Mouse (Mus musculus): ENCODE results near the gene E4f1.

The E4f1 gene

GRCm38 (mm10) chr17:24485090-24485860 is 15.2 kb upstream of the E4f1 start:
- ATAC-seq (ENCODE audit: insufficient number of reproducible peaks, low FRiP score, low TSS enrichment): no peak

GRCm38 (mm10) chr17:24483495-24483894 is 13.4 kb upstream of the E4f1 start:
- no peak for ATAC-seq (ENCODE audit: insufficient number of reproducible peaks, low FRiP score, low TSS enrichment)

DNA sequence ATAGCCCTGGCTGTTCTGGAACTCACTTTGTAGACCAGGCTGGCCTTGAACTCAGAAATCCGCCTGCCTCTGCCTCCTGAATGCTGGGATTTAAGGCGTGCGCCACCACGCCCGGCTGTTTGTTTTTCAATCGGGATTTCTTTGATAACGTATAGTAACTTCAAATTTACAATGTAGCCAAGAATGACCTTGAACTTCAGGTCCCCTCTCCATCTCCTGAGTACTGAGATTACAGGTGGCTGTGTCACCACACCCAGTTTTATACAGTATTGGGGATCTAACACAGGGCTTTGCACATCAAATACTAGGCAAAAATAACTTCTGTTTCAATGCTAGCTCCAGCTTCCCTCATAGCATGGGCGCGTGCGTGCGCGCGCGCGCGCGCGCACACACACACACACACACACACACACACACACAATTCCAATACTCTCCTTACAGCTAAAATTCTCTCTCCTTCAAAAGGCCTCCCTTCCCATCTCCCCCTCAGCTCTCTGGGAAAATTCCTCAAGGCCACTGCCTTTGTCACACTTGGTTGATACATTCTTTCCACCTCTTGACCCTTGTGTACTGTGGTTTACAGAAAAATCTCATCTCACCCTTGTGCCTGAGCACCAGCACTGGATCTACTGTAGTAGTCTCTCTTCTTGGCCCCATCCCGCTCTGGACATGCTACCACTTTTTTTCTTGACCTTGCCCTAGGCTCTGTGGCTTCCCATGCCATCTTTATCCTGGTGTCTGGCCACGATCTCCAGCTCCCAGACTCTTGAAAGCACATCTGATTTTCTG is 11.1 kb upstream of the E4f1 start:
- no peak for ATAC-seq (ENCODE audit: insufficient number of reproducible peaks, low FRiP score, low TSS enrichment)

DNA sequence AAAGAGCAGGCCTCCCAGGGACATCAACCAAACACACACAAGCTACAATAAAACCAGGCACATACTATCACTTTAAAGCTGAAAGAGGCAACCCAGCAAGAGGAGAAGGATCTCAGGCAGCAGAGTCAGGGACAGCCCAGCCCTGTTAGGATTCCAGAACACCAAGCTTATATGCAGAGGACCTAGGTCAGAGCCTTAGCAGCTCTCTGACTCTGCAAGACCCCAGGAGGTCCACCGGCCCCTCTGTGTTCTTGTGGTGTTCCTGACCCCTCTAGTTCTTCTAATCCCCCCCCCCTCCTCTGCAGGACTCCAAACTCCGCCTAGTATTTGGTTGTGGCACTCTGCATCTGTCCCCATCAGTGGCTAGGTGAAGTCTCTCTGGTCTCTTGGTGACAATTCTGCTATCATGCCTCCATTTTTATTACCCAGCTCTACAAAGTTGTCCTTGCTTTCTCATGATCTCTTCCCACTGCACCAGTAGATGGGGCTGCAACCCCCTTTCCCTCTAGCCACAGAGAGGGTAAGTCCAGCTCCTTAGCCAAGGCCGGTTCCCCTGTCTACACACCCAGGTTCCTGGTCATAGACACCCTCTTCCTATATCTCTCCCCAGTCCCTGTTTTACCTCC is 10.2 kb upstream of the E4f1 start:
- ATAC-seq (ENCODE audit: insufficient number of reproducible peaks, low FRiP score, low TSS enrichment): no peak

GRCm38 (mm10) chr17:24479431-24479830 is 9.3 kb upstream of the E4f1 start:
- no peak for ATAC-seq (ENCODE audit: insufficient number of reproducible peaks, low FRiP score, low TSS enrichment)

GRCm38 (mm10) chr17:24478663-24479380 is 8.7 kb upstream of the E4f1 start, which contains the start of gene Mlst8:
Mlst8 (minus strand) TSS chr17:24479078.
- peak; percentile 84 for ATAC-seq (ENCODE audit: insufficient number of reproducible peaks, low FRiP score, low TSS enrichment)

DNA sequence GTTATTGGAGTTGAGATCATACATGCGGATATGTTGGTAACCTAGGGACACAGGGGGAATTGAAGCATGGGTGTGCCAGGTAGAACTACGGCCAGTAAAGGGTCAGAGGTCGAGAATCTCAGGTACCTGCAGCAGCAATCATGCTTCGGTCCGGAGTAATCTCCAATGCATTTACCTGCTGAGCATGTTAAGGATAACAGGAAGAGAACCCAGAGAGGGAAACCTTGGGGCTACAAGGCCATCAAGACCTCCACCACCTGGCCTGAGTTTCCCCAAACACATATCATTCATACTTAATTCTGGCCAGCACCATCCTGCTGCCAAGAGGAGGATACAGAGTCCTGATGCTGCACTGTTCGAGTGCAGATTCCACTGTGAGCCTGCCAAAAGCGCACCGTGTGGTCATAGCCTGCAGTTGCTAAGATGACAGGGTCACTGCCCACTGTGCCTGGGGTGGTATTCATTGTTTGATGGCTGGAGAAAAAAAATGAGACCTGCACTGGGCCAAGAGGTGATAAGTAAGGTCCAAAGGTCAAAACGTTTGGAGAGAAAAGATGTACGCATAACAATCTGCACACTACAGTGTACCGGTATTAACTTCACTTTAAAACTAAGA is 8.0 kb upstream of the E4f1 start:
- ATAC-seq (ENCODE audit: insufficient number of reproducible peaks, low FRiP score, low TSS enrichment): peak; percentile 9; the same call in 1 of the 2 replicates

DNA sequence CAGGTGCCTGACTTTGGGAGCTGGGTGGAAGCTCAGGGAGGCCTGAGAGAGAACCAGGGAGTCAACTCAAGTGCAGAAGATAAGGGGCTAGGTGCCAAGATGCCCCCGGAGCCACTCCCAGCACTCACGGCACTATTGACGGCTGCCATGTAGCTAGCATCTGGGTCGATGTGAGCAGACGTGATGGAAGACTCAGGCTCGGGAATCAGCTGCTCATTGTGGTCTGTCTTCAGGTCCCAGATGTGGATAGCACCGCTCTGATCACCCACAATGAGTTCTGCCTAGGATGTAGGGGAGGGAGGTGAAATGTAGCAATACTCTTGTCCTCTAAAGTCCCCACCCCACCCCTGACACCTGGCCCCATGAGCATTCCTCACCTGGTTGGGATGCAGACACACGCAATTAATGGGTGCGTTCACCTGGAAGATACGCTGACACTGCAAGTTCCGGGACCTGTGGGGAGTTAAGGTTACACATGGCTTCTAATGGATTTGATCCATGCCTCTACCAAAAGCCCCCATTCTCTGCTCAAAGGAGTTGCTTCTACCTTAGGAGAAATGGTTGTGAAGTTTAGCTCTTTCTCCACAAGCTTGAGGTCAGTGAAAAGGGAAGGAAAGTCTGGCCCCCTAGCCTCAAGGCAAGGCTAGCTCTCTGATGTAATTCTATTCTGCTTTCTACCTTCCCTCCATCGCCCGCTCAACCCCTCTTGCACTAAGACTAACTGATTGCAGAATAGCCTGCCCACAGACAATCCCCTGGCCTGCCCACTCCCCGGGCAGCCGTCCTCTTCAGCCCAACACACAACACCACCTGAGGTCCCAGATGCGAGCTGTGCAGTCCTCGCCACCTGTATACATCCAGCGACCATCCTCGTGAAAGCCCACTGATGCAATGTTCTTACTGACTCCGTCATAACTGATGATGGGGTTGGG is 7.2 kb upstream of the E4f1 start:
- ATAC-seq (ENCODE audit: insufficient number of reproducible peaks, low FRiP score, low TSS enrichment): no peak

- ATAC-seq (ENCODE audit: insufficient number of reproducible peaks, low FRiP score, low TSS enrichment): no peak
These were observed 6.1 kb upstream of the E4f1 start for GRCm38 (mm10) chr17:24476022-24476776.

DNA sequence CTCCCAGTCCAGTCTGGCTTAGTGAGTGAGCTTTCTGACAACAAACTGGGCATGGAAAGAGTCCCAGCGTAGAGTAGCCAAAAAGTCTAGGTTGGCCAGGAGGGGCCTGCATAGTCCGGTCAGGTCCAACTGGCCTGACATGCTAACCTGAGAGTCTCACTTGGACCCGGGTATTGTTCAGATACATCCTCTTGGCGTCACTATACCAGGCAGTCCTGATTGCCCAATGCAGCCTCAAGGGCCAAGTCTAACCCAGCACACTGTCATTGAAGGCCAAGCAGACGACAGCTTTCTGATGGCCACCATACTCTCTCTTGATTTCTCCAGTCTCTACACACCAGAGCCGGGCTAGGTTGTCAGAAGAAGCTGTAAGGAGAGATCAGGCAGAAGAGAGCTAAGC is 5.5 kb upstream of the E4f1 start:
- ATAC-seq (ENCODE audit: insufficient number of reproducible peaks, low FRiP score, low TSS enrichment): no peak

DNA sequence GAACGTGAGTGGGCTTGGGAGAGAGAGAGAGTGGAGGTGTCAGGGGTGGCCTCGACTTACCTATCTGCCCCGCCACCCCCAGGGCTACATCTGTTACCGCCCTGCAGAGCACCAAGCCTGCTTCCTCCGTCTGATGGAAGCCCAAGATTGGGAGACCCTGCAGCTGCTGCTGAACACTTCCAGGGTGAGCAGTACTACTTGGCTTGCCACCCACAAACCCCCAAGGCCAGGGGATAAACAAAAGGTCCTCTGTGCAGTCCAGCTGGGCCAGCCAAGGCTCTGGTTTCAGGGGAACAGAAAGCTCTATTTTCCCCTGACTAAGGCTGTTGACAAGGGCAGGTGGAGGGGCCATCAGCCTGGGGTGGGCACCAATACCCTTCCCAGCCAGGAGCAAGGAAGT is 4.4 kb upstream of the E4f1 start:
- no peak for ATAC-seq (ENCODE audit: insufficient number of reproducible peaks, low FRiP score, low TSS enrichment)

DNA sequence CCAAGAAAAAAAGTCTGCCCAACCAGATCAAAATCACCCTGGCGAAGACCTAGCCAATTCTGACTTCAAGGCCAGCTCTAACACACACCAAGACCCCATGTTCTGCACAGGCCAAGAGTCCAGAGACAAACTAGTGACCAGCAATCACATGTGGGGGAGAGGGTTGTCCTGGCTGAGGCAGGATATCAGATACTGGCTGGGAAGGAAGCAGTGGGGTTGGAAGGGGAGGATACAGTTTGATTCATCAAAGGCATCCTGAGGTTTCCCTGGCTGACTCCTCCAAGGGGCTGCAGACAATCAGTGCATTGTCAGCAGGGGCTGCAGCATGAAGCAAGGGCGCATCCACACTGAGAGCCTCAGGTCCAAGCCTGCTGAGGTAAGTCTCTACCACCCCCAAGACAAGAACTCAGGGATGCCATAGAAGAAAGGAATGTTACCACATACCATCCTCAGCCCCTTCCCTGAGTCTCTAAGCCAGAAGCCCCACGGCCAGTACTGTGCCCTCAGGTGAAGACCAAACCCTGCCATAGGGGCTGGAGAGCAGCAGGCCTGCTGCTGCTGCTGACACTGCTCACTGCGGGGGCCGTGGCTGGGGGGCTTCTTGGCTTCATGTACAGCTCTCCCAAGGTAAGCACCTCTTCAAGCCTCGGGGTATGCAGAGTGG is 3.6 kb upstream of the E4f1 start, which contains the start of gene Bricd5:
Bricd5 (plus strand) TSS at position 273 of the 664 bp plus-strand sequence.
- no peak for ATAC-seq (ENCODE audit: insufficient number of reproducible peaks, low FRiP score, low TSS enrichment)

GRCm38 (mm10) chr17:24472512-24472911 is 2.4 kb upstream of the E4f1 start:
- ATAC-seq (ENCODE audit: insufficient number of reproducible peaks, low FRiP score, low TSS enrichment): no peak

DNA sequence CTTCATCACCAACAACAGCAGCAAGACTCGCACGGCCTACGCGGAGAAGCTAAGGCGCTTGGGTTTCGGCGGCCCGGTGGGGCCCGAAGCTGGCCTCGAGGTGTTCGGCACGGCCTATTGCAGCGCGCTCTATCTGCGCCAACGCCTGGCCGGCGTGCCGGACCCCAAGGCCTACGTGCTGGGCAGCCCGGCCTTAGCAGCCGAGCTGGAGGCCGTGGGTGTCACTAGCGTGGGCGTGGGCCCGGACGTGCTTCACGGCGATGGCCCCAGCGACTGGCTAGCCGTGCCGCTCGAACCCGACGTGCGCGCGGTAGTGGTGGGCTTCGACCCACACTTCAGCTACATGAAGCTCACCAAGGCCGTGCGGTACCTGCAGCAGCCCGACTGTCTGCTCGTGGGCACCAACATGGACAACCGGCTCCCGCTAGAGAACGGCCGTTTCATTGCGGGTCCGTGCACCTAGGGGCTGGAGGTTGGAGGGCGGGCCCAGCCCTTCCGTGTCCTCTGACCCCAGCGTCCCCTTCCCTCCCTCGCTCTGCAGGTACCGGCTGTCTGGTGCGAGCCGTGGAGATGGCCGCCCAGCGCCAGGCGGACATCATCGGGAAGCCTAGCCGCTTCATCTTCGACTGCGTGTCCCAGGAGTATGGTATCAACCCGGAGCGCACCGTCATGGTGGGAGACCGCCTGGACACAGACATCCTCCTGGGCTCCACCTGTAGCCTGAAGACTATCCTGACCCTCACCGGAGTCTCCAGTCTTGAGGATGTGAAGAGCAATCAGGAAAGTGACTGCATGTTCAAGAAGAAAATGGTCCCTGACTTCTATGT is 801 bp upstream of the E4f1 start:
- ATAC-seq (ENCODE audit: insufficient number of reproducible peaks, low FRiP score, low TSS enrichment): peak; percentile 9; the same call in 1 of the 2 replicates

DNA sequence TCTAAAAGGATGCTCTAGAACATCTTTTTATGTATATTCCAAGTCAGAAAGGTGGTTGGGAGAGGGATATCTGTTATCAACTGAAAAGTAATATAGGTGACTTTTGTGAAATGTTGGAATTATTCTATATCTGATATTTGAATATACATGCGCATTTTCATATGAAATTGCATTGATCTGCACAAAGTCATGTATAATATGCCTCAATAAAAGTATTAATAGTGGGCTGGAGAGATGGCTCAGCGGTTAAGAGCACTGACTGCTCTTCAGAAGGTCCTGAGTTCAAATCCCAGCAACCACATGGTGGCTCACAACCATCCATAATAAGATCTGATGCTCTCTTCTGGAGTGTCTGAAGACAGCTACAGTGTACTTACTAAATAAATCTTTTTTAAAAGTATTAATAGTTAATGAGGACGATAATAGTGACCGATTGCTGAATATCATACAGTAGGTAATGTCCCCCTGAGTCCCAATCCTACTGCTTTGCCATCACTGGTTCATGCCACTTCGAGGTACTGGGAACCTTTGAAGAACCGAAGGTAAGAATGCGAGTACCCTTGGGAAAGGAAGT is 690 bp downstream of the E4f1 start:
- no peak for ATAC-seq (ENCODE audit: insufficient number of reproducible peaks, low FRiP score, low TSS enrichment)

DNA sequence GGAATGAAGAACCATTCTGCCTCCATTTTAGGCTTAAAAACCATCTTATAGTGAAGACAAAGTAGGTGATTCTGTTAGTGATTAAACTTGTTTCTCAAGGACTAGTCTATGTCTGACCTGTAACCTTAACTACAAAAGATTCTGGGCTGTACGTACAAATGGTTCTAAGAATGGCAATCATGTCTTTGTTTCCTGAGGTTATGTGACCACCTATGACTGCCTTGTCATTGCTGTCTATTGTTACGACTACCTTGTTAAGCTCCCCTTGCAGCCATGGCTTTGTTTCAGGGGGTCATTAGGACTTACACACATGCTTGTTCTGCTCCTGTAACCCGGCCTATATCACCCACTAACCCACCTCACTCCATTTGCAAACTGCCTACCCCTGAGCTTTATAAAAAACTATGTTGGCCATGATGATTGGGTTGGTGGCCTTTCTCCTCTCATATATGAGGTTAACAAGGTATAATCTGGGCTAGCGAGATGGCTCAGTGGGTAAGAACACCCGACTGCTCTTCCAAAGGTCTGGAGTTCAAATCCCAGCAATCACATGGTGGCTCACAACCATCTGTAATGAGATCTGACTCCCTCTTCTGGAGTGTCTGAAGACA is 1.4 kb downstream of the E4f1 start:
- no peak for ATAC-seq (ENCODE audit: insufficient number of reproducible peaks, low FRiP score, low TSS enrichment)

Measured in cerebellum, adult (tissue).